Comparison of ENCODE assay signal across 15 mouse cellular contexts in genomic region chr9:86330591-86330990, GRCm38 (mm10).
A peak's percentile ranks its signal among the peaks of the same experiment; 100 is the strongest.
DNase-seq lines count a peak whose midpoint lies in the region; ATAC-seq and TF ChIP-seq lines count a peak whose summit lies in the region.
"Had no signal": no experiment of that assay in that cellular context is flagged by ENCODE, and none has a peak within 500 bp of the region (broad histone marks: within the 10 kb centered on the region; RNA-seq: fewer than 3 reads in every experiment).

No protein-coding gene starts in this region.

- no peak overlapping the region for H3K9ac ChIP-seq in midbrain, embryonic 11.5 days (ENCODE audit: low read length)
- no peak overlapping the region for H3K9ac ChIP-seq in forebrain, embryonic 13.5 days
- no peak overlapping the region for H3K9ac ChIP-seq in midbrain, embryonic 14.5 days (replicated peaks; ENCODE audit: low read length)
- H3K9ac ChIP-seq: heart, embryonic 12.5 days; hindbrain, embryonic 14.5 days had no signal

- no peak for TF ChIP-seq CTCF in layer of hippocampus, adult 2 months (conservative IDR thresholded peaks at IDR 0.05)

- H3K36me3 ChIP-seq in midbrain, embryonic 11.5 days (ENCODE audit: control insufficient read depth, insufficient read depth, low read length): no peaks in the 10 kb centered on the region
- no peaks in the 10 kb centered on the region; the same call in 1 of the 2 replicates for H3K36me3 ChIP-seq in midbrain, embryonic 10.5 days
- no peaks in the 10 kb centered on the region for H3K36me3 ChIP-seq in forebrain, embryonic 13.5 days (ENCODE audit: poor library complexity, severe bottlenecking)
- no peaks in the 10 kb centered on the region for H3K36me3 ChIP-seq in midbrain, embryonic 14.5 days (ENCODE audit: control insufficient read depth, insufficient read depth, low read length)
- H3K36me3 ChIP-seq: embryonic facial prominence, embryonic 10.5 days; heart, embryonic 12.5 days; hindbrain, embryonic 10.5 days had no signal

- H3K9me3 ChIP-seq in midbrain, embryonic 11.5 days (ENCODE audit: control insufficient read depth, low read length): no peaks in the 10 kb centered on the region
- no peaks in the 10 kb centered on the region for H3K9me3 ChIP-seq in midbrain, embryonic 10.5 days (replicated peaks)
- no peaks in the 10 kb centered on the region for H3K9me3 ChIP-seq in forebrain, embryonic 13.5 days (replicated peaks)
- H3K9me3 ChIP-seq in midbrain, embryonic 14.5 days (ENCODE audit: control insufficient read depth, low read length): no peaks in the 10 kb centered on the region
- H3K9me3 ChIP-seq: embryonic facial prominence, embryonic 10.5 days; heart, embryonic 12.5 days; hindbrain, embryonic 10.5 days had no signal

- H3K27me3 ChIP-seq in midbrain, embryonic 11.5 days (ENCODE audit: control insufficient read depth, insufficient read depth, low read length): no peaks in the 10 kb centered on the region
- no peaks in the 10 kb centered on the region for H3K27me3 ChIP-seq in midbrain, embryonic 10.5 days (ENCODE audit: low read depth, poor library complexity, severe bottlenecking)
- H3K27me3 ChIP-seq in forebrain, embryonic 13.5 days: no peaks in the 10 kb centered on the region
- H3K27me3 ChIP-seq in midbrain, embryonic 14.5 days (ENCODE audit: control insufficient read depth, insufficient read depth, low read length): no peaks in the 10 kb centered on the region
- H3K27me3 ChIP-seq: heart, embryonic 12.5 days had no signal

- DNase-seq in midbrain, embryonic 11.5 days (ENCODE audit: low spot score, missing footprints): peak; percentile 65
- DNase-seq in midbrain, embryonic 10.5 days (ENCODE audit: low spot score): no peak
- DNase-seq in midbrain, embryonic 14.5 days: peak; percentile 13
- DNase-seq in gastrocnemius, postnatal 25 days: no peak
- no peak for DNase-seq in layer of hippocampus, adult 2 months (ENCODE audit: low spot score in 2 of 2)
- DNase-seq: adrenal gland, adult 2 months; adrenal gland, postnatal 25 days; cerebellum, adult 2 months; cerebellum, postnatal 10 days; gastrocnemius, postnatal 14 days had no signal

- H3K4me2 ChIP-seq in midbrain, embryonic 11.5 days: no peak overlapping the region
- H3K4me2 ChIP-seq in forebrain, embryonic 13.5 days: no peak overlapping the region
- H3K4me2 ChIP-seq in midbrain, embryonic 14.5 days (ENCODE audit: low read length): no peak overlapping the region
- H3K4me2 ChIP-seq: heart, embryonic 12.5 days; hindbrain, embryonic 14.5 days had no signal

- H3K27ac ChIP-seq in midbrain, embryonic 11.5 days (ENCODE audit: low read depth, low read length): no peak overlapping the region
- no peak overlapping the region for H3K27ac ChIP-seq in midbrain, embryonic 10.5 days (replicated peaks)
- H3K27ac ChIP-seq in forebrain, embryonic 13.5 days: no peak overlapping the region
- no peak overlapping the region for H3K27ac ChIP-seq in midbrain, embryonic 14.5 days (replicated peaks; ENCODE audit: low read depth, low read length)
- no peak overlapping the region for H3K27ac ChIP-seq in layer of hippocampus, adult 2 months
- H3K27ac ChIP-seq: embryonic facial prominence, embryonic 10.5 days; hindbrain, embryonic 10.5 days; hindbrain, embryonic 14.5 days had no signal

- no peak for ATAC-seq in midbrain, embryonic 11.5 days (ENCODE audit: low FRiP score)
- peak; percentile 52; the same call in 1 of the 2 replicates for ATAC-seq in forebrain, embryonic 13.5 days
- ATAC-seq in midbrain, embryonic 14.5 days (ENCODE audit: low FRiP score, low TSS enrichment): no peak

- H3K4me3 ChIP-seq in midbrain, embryonic 11.5 days (ENCODE audit: low read depth, low read length): no peak overlapping the region
- H3K4me3 ChIP-seq in midbrain, embryonic 10.5 days: no peak overlapping the region
- H3K4me3 ChIP-seq in forebrain, embryonic 13.5 days: no peak overlapping the region
- no peak overlapping the region for H3K4me3 ChIP-seq in midbrain, embryonic 14.5 days (replicated peaks; ENCODE audit: low read depth, low read length)
- H3K4me3 ChIP-seq in layer of hippocampus, adult 2 months: no peak overlapping the region
- H3K4me3 ChIP-seq: embryonic facial prominence, embryonic 10.5 days; heart, embryonic 12.5 days; hindbrain, embryonic 10.5 days had no signal

- H3K4me1 ChIP-seq in midbrain, embryonic 11.5 days (ENCODE audit: control insufficient read depth, insufficient read depth, low read length): no peaks in the 10 kb centered on the region
- peaks cover 29% of the 10 kb centered on the region for H3K4me1 ChIP-seq in midbrain, embryonic 10.5 days
- peaks cover 18% of the 10 kb centered on the region for H3K4me1 ChIP-seq in forebrain, embryonic 13.5 days
- no peaks in the 10 kb centered on the region for H3K4me1 ChIP-seq in midbrain, embryonic 14.5 days (ENCODE audit: control insufficient read depth, insufficient read depth, low read length)
- H3K4me1 ChIP-seq: embryonic facial prominence, embryonic 10.5 days had no signal

- 50% methylated on average over 3 of the region's 3 CpGs for WGBS in midbrain, embryonic 11.5 days
- 57% methylated on average over 3 of the region's 3 CpGs for WGBS in midbrain, embryonic 10.5 days
- 6% methylated on average over 3 of the region's 3 CpGs for WGBS in forebrain, embryonic 13.5 days
- WGBS in midbrain, embryonic 14.5 days: 44% methylated on average over 3 of the region's 3 CpGs

Comparison
In these comparisons a context has a peak if more than half of its experiments do, and no peak if none do; other contexts are left out.
1. DNase-seq: peak in midbrain, embryonic 11.5 days (single experiment) and midbrain, embryonic 14.5 days (single experiment); none in midbrain, embryonic 10.5 days (single experiment), gastrocnemius, postnatal 25 days (single experiment) and layer of hippocampus, adult 2 months (0 of 2).